Mouse (Mus musculus) mouse embryonic stem cell (cell line): ENCODE results near the gene Nat14.
"Not testable (repeated sequence)": the region's sequence is repeated elsewhere in the genome, so short reads cannot be mapped to it uniquely, and the experiment has no call there.

Experiments used
- in situ Hi-C, 2 experiments: fragments of 300-500 bp; cut with MboI; formaldehyde crosslinking; loops; 1 replicate in 1 of 2; 3 replicates in 1 of 2; pipeline ENCODE4 v1.14.3; 2019 to 2020; ENCODE audit warnings: low sequenced_read_pairs in 2 of 2, low pct_unique_long_range_greater_than_20kb in 1 of 2, mixed read lengths in 1 of 2; ENCODE audit not compliant: unreplicated experiment in 1 of 2

Nat14 gene

DNA sequence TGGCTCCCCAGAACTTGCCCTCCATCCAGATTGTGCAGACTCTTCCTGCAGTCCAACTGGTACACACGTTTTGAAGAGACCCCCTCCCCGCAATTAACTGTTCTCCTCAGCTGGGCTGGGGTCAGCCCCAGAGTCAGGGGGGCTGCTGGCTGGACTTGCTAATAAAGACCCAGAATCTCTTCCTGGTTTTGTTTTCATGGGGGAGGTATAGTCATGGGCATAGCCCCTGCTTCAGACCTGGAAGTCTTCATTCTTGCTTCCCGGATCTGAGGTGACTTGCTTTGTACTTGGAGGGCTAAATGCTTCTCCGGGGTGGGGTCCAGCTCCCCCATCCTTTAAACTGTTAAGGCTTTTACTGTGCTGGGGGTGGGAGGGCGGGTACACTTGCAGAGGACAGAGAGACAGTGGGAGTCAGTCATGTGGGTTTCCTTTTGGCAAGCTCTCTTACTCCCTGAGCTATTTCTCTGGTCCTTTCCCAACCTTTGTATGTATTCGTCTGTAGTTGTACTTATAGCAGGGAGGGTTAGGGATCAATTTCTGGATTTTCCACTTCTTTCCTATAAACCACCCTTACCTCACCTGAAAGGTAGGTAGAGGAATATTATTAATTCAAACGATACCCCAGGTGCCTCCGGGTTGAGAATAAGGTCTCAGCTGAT is at the start of gene Nat14:
Gene Nat14 (plus strand): TSS at position 205 of the 659 bp plus-strand sequence.
- in situ Hi-C loops, result no loop called here

DNA sequence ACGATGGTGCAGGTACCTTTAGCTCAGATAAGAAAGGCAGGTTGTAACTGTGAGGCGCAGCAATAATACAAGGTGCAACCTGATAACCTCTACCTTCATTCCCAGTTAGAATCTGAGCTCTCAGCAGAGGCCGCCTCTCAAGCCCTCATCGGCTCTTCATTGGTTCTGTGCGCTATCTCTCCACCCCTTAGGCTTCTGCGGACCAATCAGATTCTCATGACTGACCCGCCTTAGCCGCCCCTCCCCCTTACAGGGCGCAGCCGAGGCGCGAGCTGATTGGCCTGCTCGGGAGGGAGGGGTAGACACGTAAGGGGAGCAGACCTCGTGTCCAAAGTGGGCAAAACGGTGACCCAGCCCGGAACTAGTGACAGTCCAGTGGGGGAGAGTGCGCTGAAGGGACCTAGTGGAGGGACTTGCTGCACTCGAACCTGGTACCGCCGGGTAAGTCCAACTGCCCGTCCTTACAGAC is 45.0 kb upstream of the Nat14 start, which contains the start of gene Isoc2a:
Gene Isoc2a (plus strand): TSS at position 401 of the 469 bp plus-strand sequence.
- in situ Hi-C loops, result no loop called here

DNA sequence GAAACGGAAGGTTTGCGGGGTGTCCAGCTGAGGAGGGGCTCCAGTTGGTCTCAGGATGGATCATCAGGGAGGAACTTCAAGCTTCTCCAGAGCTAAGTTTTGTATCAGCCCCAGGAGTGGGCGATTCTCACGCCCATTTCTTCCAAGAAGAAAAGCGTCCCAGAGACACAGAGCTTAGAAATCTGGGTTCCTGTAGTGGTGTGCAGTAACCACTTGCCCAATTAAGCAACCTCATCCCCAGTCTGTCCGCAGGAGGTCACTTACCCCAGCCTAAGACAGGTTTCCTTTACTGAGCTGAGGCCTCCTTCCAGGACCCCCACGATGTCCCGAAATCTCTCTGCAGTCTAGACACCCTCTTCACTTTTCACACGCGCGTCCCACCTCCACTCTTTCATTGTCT is 44.6 kb upstream of the Nat14 start:
- in situ Hi-C loops, result no loop called here

GRCm38 (mm10) chr7:4878186-4878585 is 43.6 kb upstream of the Nat14 start:
- in situ Hi-C loops, result no loop called here

- in situ Hi-C loops, result not testable (repeated sequence)
Measured at GRCm38 (mm10) chr7:4879036-4879435, 42.8 kb upstream of the Nat14 start.

GRCm38 (mm10) chr7:4886680-4887079 is 35.1 kb upstream of the Nat14 start:
- in situ Hi-C loops, result no loop called here

- in situ Hi-C loops, result loop anchor here in 1 of 2 experiments (5.0 kb wide), 1 partner anchor 33 kb away; no protein-coding TSS in a partner anchor
Measured at GRCm38 (mm10) chr7:4895186-4895585, 26.6 kb upstream of the Nat14 start.

GRCm38 (mm10) chr7:4898851-4899648 is 22.8 kb upstream of the Nat14 start:
- in situ Hi-C loops, result loop anchor here in 1 of 2 experiments (5.0 kb wide), 1 partner anchor 37 kb away; no protein-coding TSS in a partner anchor

DNA sequence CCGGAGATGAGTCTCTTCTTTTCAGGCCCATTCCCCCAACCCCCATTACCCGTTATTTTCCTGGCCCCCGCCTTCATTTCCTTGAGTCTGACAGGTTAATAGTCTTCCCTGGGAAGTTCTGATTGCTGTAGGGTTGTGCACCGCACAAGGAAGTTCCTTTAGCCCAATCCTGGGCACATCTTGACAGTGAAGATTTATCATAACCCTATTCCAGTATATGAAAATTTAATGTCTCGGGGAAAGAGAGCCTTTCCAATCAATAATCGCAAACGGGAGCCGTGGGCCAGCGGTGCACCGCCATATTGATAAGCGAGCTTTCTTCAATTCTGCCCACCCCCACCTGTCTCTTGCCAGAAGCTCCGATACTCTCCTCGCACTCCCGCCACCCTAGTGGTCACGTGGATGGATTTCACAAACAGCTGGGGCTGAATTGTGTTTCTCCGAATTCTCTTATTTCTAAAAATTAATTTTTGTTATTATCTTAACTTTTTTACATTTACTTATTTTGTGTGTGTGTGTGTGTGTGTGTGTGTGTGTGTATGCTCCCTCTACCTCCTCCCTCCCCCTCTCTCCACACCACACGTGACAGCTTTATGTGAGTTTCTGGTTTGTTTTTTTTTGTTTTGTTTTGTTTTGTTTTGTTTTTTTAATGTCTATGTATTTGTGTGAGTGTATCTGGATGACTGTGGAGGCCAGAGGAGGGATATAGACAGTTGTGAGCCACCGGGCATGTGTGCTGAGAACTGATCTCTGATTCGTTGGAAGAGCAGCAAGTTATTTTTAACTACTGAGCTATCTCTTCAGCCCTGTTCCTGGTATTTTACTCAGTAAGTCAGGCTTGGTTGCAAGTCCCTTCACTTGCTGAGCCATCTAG is 21.9 kb upstream of the Nat14 start:
- in situ Hi-C loops, result loop anchor here in 1 of 2 experiments (5.0 kb wide), 1 partner anchor 38 kb away; no protein-coding TSS in a partner anchor

DNA sequence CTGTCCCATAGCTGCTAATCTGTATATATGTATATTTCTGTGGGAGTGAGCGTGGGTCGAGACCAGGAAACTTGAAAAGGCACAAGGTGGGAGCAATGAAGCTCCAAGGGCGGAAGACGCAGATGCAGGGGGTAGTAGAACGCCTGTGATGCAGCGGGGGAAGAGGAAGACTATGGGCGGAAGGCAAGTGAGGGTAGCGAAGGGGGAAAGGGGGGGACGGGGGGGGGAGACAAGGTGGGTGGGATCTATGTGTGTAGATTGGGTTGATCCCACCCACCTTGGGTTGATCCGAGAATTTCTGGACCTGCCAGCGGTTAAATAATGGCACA is 21.3 kb upstream of the Nat14 start:
- in situ Hi-C loops, result no loop called here

DNA sequence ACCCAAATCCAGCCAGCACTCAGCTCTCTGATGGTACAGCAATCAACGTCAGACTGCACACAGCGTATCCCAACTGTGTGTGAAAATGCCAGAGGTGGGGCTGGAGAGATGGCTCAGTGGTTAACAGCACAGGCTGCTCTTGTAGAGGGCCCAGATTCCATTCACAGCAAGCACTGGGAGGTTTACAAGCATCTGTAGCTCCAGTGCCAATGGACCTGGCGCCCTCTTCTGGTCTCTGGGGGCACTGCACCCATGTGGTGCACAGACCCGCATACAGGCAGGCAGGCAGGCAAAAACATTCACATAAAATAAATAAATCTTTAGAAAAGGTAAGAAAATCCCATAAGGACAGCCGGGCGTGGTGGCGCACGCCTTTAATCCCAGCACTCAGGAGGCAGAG is 20.7 kb upstream of the Nat14 start:
- in situ Hi-C loops, result no loop called here

GRCm38 (mm10) chr7:4902404-4902803 is 19.4 kb upstream of the Nat14 start:
- in situ Hi-C loops, result no loop called here

GRCm38 (mm10) chr7:4906466-4906950 is 15.3 kb upstream of the Nat14 start, which contains the start of gene Gm36210:
TSS of gene Gm36210 (minus strand) at chr7:4906516.
- in situ Hi-C loops, result no loop called here

- in situ Hi-C loops, result no loop called here
Measured at GRCm38 (mm10) chr7:4911561-4911960, 10.3 kb upstream of the Nat14 start.

- in situ Hi-C loops, result no loop called here
Measured at GRCm38 (mm10) chr7:4912248-4912647, 9.6 kb upstream of the Nat14 start.

DNA sequence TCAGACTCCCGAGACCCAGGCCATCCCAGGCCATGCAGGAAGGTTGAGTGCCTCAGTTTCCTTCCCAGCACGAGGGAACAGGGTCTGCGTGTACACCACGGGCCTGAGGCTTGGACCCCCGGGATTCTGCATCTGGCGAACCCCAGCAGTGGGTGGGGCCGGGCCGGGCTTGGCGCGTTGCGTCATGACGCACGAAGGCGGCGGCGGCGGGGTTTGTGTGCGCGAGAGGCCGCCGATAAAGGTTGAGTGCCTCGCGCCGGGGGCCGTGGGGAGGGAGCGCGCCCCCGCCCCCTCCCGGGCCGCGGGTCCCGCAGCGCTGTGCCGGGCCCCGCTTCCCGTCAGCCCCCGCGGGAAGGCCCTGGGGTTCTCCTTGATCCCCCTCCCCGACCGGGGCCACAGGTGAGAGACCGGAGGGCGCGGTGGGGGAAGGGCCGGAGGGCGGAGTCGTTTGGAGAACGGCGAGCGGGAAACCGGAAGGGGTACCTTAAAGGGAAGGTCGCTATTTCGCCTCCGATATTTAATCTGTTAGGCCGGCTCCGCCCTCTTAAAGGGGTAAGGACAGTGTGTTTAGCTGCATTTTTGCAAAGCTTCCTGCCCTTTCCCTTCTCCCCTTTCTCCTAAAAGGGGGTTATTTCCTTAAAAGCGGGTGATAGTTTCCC is 6.7 kb upstream of the Nat14 start, which contains the start of gene Zfp628:
Gene Zfp628 (plus strand): TSS at position 211 of the 659 bp plus-strand sequence.
- in situ Hi-C loops, result no loop called here

- in situ Hi-C loops, result no loop called here
Measured at GRCm38 (mm10) chr7:4915669-4916416, 6.0 kb upstream of the Nat14 start.
